8 mouse cellular contexts compared by ENCODE assay signal in genomic region chr9:42313872-42314271, GRCm38 (mm10). TPM values are rescaled to one million over a fixed set of nuclear protein-coding genes. Genes with fewer than 3 reads are reported as not detected.
DNase-seq lines count a peak whose midpoint lies in the region; ATAC-seq lines count a peak whose summit lies in the region.
"Had no signal": no experiment of that assay in that cellular context is flagged by ENCODE, and none has a peak within 500 bp of the region (broad histone marks: within the 10 kb centered on the region; RNA-seq: fewer than 3 reads in every experiment).

No protein-coding gene starts in this region.

- ATAC-seq in hindbrain, embryonic 14.5 days (ENCODE audit: low FRiP score) = no peak

- no peak overlapping the region for H3K27ac ChIP-seq in hindbrain, embryonic 14.5 days
- H3K27ac ChIP-seq in hindbrain, embryonic 10.5 days = no peak overlapping the region
- H3K27ac ChIP-seq: limb, embryonic 10.5 days had no signal

- no peaks in the 10 kb centered on the region for H3K9me3 ChIP-seq in hindbrain, embryonic 14.5 days (ENCODE audit: control insufficient read depth, low read length)
- H3K9me3 ChIP-seq in hindbrain, embryonic 10.5 days = no peaks in the 10 kb centered on the region
- H3K9me3 ChIP-seq: limb, embryonic 10.5 days had no signal

- peak; percentile 69 for DNase-seq in hindbrain, embryonic 14.5 days (ENCODE audit: low spot score)
- no peak for DNase-seq in hindbrain, embryonic 10.5 days (ENCODE audit: low spot score)
- DNase-seq in testis, postnatal 10 days (ENCODE audit: low spot score) = peak; percentile 40
- no peak for DNase-seq in testis, postnatal 14 days (ENCODE audit: low spot score)
- peak; percentile 22 for DNase-seq in brain, embryonic 18.5 days (ENCODE audit: low read depth, low spot score)
- DNase-seq in ovary, postnatal 36 days (ENCODE audit: low spot score) = no peak
- no peak for DNase-seq in gastrocnemius, postnatal 14 days

- no peak overlapping the region for H3K9ac ChIP-seq in hindbrain, embryonic 14.5 days

- H3K36me3 ChIP-seq in hindbrain, embryonic 14.5 days (replicated peaks; ENCODE audit: control insufficient read depth, insufficient read depth) = no peaks in the 10 kb centered on the region
- no peaks in the 10 kb centered on the region for H3K36me3 ChIP-seq in hindbrain, embryonic 10.5 days
- H3K36me3 ChIP-seq: limb, embryonic 10.5 days had no signal

- no peaks in the 10 kb centered on the region for H3K27me3 ChIP-seq in hindbrain, embryonic 14.5 days (ENCODE audit: control insufficient read depth, insufficient read depth, low read length)
- no peaks in the 10 kb centered on the region for H3K27me3 ChIP-seq in hindbrain, embryonic 10.5 days (ENCODE audit: insufficient read depth, poor library complexity, severe bottlenecking)

- H3K4me2 ChIP-seq in hindbrain, embryonic 14.5 days (replicated peaks) = no peak overlapping the region

- WGBS in hindbrain, embryonic 14.5 days = 19% methylated on average over 3 of the region's 3 CpGs
- WGBS in hindbrain, embryonic 10.5 days = 17% methylated on average over 3 of the region's 3 CpGs

- no peak overlapping the region for H3K4me3 ChIP-seq in hindbrain, embryonic 14.5 days (replicated peaks; ENCODE audit: low read length)
- no peak overlapping the region for H3K4me3 ChIP-seq in hindbrain, embryonic 10.5 days
- H3K4me3 ChIP-seq: limb, embryonic 10.5 days had no signal

- H3K4me1 ChIP-seq in hindbrain, embryonic 14.5 days (replicated peaks; ENCODE audit: control insufficient read depth, insufficient read depth, low read length) = no peaks in the 10 kb centered on the region
- H3K4me1 ChIP-seq in hindbrain, embryonic 10.5 days (replicated peaks) = no peaks in the 10 kb centered on the region; the same call in 1 of the 2 replicates

- intact Hi-C loops in gastrocnemius, postnatal 14 days (cut with DNase I; ENCODE audit: low total_unique reads) = no loop called here

RNA-seq across cellular contexts. Expression of gene Sc5d, which starts 49.8 kb away (rescaled TPM):
- polyA plus RNA-seq in hindbrain, embryonic 14.5 days (2014; fragmentation: Nextera tagmentation; extraction: Ambion mirVana) = 88.1 and 89.3 TPM in 2 replicates
- polyA plus RNA-seq in hindbrain, embryonic 10.5 days (2016; fragmentation: Nextera tagmentation; extraction: Ambion mirVana) = 63.5 and 64.9 TPM in 2 replicates
- 10 to 100 TPM; 11.8 to 15.6 TPM for total RNA-seq in gastrocnemius, postnatal 14 days (2021)

Comparison
In these comparisons a context has a peak if more than half of its experiments do, and no peak if none do; other contexts are left out.
1. DNase-seq: peak in hindbrain, embryonic 14.5 days (single experiment), testis, postnatal 10 days (single experiment) and brain, embryonic 18.5 days (single experiment); none in hindbrain, embryonic 10.5 days (single experiment), testis, postnatal 14 days (single experiment), ovary, postnatal 36 days (single experiment) and gastrocnemius, postnatal 14 days (single experiment).